Mouse (Mus musculus): ENCODE measurements around the gene Myh10. TPM values are rescaled to one million over a fixed set of nuclear protein-coding genes. Genes with fewer than 3 reads are reported as not detected.

The Myh10 gene
- total RNA-seq, 2 experiments from 2014 or later, result 68.5 to 69.7 TPM

DNA sequence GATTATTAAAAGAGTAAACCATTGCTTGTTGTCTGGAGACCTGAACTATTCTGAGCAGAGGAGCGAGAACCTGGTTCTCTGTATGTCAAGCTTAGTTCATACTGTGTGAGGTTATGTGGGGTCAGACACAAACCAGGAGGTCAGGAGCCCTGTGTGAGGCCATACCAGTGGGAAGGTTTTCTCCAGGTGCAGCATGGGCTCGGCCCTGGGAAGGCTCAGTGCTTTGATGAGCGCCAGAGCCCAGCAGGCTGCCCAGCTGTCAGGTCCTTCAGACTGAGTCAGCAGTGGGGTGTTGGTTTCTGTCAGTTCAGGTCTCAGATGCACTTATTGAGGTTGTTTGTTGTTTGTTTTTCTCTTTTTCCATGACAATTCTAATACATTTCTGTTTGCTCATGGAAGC lies 52.8 kb downstream of the Myh10 start:
- DNase-seq (ENCODE audit: low spot score in 2 of 2), result no peak

DNA sequence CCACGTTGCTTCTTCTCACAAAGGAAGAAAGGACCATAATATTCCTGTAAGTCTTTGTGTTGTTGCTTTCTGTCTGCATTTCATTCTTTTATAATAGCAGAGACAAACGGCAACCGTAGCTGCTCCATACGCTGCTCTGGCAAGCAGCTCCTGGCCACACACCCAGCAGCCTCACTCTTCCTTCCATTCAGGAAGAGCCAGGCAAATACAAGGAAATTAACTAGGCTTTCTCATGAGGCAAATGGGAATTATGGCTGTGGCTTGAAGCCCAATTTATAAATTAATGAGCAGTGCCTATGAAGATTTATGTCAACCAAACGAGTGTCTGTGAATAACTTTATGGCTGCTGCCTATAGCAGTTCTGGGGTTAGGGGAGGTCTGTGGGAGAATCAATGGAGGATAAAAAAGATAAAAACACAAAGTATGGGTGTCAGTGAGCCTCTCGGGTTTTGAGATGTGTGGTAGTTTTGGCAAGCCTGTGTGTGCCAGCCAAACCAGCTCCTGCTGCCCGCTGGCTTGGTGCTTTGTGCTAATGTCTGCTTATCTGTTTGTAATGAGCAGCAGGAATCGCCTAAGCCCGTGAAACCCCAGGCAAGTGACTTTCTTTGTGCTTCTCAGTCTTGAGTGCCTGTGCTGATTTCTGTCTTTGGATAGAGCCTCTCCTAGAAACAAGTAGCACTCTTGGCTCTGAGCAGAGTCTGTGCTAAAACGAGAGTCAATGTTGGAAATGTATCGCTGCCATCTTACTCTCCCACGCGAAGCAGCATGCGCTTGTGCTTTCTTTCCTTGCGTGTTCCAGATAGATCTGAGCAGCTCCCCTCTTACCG lies 54.2 kb downstream of the Myh10 start:
- no peak for DNase-seq (ENCODE audit: low spot score in 2 of 2)

DNA sequence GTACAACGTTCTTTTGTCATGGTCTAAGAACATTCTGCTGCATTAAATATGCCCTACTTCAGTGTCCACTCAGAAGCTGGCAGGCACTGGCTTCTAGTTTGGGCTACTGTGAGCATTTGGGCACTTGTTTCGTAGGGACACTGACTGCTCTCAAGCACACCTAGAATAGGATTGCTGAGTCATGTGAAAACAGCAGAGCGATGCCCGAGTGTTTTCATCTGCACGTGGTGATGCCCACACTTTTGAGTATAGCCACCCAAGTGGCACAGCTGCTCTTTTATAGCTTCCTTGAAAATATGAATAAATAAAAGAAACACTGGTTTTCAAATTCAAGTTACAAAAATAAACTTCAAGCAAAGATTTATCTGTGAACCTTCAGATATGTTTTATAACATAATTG lies 56.8 kb downstream of the Myh10 start:
- DNase-seq (ENCODE audit: low spot score in 2 of 2), result no peak

DNA sequence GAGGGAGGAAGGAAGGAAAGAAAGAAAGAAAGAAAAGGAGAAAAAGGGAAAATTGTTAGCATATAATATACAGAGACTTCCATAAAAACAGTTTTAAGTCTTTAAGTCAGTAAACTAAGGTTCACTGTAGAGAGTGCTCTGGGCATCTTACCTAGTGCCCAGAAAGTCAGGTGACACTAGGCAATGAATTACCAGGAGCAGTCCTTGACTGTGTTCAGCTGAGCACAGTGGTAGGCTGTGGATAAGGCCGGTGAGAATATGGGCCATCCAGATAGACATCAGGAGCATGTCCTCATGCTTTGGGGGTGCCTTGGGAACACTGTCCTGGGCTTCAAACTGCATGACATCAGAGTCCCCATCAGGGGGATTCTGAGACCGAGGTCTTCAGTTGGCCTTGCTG lies 58.8 kb downstream of the Myh10 start:
- DNase-seq (ENCODE audit: low spot score in 2 of 2), result no peak

DNA sequence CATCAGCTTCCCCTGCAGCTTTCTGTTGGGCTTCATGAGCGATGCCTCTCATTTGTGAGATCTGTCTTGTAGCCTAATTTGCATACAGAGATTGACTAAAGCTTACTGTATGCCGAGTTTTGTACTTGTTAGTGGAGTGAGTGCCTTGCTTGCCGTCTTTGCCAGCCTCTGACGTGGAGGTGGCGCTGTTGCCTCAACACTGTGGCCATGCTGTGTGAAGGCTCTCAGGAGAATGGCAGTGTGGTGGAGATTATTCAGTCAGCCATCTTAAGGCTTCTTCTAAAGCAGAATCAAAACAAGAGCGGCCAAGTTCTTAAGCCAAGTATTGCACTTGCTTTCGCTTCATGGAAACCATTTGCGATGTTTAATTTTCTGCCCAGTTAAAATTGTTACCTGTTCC lies 59.6 kb downstream of the Myh10 start:
- DNase-seq (ENCODE audit: low spot score in 2 of 2), result no peak

DNA sequence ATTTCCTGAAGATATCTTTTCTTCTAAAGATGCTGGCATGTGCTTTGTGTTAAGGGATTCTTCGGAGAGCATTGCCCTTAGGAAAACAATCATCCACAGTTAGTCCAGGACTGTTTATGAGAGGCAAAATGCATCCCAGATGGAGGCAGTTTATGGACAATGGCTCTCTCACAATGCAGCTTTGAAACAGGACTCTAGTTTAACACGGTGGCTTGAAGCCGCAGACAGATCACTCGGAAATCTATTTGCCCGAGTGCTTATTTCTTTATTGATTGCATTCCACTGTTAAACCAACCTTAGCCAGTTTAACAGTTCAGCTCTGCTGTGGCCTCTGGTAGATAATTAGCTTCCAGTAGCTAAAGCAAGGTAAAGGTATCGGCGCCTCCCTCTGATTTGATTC lies 62.9 kb downstream of the Myh10 start:
- DNase-seq (ENCODE audit: low spot score in 2 of 2), result no peak

DNA sequence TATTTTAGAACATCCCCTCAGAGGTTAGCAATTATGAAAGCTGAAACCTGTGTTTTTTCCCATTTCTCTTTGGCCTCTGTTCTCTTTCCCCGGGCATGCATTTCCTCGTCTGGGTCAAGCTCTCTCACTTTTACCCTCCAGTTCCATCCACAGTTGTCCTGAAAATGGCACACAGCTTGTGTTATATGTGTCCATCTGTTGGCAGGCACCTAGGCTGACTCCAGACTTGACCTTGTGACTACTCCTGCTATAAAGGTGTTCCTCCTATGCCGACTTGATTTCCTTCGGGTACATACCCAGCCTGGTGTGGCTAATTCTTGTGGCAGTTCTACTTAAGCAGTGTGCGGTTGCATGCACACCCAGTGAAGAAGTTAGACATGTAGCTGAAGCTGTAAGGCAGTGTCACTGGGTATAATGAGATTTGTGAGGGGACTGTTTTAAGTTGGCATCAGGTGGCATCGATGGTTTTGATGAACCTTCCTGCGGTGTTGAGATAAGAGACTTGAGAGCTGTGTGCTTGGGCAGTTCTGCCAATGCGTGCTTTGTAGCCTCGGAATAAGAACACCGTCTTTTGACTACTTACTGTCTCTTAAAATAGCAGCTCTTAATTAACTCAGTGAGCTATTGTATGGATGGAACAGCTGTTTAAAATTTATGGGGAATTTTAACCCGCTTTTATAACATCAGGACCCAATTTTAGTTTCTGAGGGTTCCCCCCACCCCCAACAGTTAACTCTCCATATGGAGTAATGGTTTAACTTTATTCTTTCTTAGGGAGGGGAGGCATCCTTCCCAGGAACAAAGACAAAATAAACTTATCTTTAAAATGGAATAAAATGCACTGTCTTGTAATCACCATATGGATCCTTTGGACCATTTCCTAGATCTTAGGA lies 65.3 kb downstream of the Myh10 start:
- DNase-seq (ENCODE audit: low spot score in 2 of 2), result no peak

DNA sequence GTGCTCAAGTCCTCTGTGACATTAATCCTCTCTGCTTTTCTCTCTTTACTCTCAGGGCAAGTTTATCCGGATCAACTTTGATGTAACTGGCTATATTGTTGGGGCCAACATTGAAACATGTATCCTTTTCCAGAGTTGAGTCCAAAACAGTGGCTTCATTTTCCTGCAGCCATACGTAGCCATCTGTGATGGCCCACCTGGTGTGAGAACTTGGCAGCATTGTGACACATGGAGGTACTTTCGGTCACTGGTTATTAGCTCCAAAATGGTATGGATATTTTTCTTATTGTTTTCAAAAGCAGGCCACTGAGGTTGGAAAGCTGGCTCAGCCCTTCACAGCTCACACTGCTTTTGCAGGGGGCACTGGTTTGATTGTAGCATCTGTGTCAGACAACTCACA lies 68.3 kb downstream of the Myh10 start:
- DNase-seq (ENCODE audit: low spot score in 2 of 2), result no peak

DNA sequence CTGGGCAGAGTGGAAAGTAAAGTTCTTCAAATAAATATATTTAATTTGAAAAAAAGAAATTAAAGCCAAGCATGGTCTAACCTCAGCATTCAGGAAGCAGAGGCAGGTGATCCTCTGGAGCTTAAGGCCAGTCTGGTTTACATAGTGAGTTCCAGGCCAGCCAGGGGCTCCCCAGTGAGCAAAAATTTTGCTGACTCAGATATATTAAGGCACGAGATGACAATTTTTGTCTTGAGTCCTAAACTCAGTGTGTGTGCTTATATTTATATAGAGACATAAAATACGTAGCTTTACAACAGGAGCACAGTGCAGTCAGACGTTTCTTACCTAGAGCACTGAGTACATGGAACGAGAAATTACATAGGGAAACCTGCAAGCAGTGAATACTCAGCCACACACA lies 69.8 kb downstream of the Myh10 start:
- DNase-seq (ENCODE audit: low spot score in 2 of 2), result no peak

DNA sequence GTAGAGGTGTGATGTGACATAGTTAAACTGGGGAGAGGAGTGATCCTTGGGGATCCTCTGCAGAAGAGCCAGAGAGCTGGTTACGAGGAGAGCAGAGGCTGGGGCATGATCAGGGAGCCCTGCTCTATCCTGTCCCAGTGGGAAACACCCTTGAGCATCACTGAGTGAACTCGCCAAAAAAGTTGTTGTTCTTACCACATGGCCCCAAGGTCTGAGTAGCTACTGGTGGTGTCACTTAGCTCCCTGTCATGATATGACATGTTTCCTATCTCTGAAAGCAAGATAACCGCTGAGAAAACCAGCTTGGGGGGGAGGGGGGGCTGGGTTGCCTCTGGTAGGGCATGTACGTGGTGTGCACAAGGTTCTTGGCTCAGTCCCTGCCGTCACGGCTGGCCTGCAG lies 70.3 kb downstream of the Myh10 start:
- no peak for DNase-seq (ENCODE audit: low spot score in 2 of 2)

DNA sequence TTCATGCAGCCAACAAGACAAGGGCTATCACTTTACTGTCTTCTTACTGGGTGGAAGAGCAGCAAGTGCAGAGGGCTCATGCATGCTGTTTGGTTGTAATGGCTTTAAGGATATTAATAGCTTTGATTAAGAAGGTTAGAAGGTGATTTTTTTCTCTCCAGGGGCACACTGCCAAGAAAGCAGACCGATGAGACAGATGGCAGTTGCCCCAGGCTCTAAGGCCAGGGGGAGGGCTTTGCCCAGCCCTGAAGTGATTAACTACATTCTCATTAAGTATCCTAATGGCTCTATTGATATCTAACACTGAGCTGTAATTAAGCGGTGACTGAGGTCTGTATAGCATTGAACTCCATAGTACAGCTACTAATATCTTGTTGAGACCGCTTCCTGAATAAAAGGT lies 73.3 kb downstream of the Myh10 start:
- no peak for DNase-seq (ENCODE audit: low spot score in 2 of 2)

DNA sequence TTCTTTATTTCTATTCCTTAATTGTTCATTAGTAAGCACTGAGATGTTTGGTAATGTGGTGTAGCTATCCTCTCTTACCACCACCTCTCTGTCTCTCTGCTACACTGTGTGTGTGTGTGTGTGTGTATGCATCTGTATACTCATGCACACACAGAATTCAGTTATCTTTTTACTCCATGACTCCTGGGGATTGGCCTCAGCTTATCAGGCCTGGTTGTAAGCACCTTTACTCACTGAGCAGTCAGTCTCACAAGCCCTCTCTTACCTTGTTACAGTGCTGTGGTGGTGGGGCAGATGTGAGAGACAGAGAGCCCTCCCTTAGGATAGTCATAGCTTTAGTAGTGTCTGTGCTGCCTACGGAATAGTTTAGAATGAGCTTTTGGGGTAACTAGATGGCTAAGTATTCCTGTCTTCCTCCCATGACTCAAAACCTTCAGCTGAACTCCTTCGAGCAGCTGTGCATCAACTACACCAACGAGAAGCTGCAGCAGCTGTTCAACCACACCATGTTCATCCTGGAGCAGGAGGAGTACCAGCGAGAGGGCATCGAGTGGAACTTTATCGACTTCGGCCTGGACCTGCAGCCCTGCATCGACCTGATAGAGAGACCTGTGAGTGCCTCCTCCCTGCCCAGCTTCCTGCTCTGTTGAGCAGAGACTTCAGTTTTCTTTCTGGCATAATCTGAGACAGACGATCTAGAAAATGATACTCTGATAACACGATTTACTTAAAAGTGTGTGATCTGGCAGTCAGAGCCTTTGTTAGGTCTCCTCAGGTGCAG lies 76.6 kb downstream of the Myh10 start:
- no peak for DNase-seq (ENCODE audit: low spot score in 2 of 2)

DNA sequence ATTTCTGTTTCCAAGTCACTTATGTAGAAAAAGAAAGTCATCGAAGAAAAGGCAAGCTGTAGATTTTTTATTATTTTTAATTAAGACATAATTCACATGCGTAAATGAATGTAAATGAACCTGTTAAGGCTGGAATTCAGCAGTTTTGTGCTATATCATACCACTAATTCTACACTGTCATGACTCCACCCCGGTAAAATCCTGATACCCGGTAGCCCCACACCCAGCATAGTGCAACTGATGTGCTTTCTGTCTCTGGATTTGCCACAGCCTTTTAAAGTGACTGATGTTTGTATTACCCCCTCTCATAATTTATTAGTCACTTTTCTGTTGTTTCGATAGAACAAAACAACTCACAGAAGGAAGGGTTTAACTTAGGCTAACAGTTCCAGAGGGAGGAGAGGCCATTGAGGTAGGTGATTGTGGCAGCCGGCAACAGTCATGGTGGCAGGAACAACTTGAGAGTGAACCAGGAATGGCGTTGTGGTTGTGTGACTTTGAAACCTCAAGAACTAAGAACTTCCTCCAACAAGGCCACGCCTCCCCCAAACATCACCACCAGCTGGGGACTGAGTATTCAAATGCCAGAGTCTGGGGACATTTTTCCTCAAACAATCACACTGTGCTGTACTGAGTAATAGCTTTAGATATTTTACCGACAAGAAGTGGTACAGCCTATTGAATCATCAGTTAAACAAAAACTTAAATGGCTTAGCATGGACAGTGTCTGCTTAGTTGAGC lies 78.6 kb downstream of the Myh10 start:
- no peak for DNase-seq (ENCODE audit: low spot score in 2 of 2)

DNA sequence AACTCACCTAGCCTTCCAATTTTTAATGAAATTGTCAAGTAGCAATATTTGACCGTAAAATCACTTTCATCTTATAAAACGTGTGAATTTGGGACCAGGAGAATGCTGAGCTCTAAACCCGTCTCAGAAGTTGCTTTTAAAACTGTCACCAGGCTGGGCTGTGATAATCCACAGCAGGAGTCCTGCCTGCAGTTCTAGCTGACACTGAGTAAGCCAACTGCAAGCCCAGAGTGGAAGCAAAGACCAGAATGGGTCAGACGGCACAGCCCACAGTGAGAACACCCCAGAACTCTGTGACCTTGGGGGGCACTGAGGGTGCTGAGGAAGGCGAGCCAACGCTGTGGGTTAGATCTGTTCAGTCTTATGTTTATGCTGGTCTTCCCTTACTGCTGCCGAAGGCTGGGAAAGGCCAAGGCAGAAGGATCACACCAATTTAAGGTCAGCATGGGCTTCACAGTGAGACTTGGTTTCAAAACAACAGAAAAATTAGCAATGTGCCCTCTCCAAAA lies 84.8 kb downstream of the Myh10 start:
- no peak for DNase-seq (ENCODE audit: low spot score in 2 of 2)

DNA sequence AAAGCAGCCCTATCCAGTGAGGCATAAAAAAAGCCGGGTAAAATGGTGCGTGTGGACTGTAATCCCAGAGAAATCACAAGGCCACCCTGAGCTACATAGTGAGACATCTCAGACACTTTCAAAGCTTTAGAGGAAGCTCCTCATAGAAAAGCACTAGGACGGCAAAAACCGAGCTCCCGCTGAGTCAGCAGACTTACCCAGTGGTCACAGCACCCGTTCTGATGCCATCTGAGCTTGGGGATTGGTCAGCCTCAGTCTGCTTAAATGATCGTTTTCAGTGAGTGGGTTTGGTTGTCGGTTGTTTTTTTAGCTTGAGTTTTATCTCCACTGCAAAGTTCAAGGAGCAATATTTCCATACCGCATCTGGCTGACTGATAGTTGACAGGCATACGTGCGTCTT lies 86.6 kb downstream of the Myh10 start:
- DNase-seq (ENCODE audit: low spot score in 2 of 2), result no peak

DNA sequence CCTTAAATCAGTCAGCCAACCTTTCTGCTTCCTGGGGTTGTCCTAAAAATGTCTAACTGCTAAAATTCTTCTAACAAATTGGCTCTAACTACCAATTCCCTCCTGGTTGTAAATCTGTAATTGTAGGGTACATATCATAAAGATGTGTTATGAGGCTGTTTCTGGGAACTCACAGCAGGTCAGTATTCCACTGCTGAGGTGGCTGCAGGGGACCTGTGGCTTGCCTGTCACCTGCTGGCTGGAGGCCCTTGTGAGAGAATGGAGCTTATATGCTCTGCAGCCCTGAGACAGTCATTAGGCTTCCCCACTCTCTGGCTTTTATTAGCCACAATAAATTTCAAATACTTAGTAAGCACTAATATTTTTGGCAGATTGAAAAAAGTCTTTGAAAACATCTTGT lies 87.5 kb downstream of the Myh10 start:
- no peak for DNase-seq (ENCODE audit: low spot score in 2 of 2)

DNA sequence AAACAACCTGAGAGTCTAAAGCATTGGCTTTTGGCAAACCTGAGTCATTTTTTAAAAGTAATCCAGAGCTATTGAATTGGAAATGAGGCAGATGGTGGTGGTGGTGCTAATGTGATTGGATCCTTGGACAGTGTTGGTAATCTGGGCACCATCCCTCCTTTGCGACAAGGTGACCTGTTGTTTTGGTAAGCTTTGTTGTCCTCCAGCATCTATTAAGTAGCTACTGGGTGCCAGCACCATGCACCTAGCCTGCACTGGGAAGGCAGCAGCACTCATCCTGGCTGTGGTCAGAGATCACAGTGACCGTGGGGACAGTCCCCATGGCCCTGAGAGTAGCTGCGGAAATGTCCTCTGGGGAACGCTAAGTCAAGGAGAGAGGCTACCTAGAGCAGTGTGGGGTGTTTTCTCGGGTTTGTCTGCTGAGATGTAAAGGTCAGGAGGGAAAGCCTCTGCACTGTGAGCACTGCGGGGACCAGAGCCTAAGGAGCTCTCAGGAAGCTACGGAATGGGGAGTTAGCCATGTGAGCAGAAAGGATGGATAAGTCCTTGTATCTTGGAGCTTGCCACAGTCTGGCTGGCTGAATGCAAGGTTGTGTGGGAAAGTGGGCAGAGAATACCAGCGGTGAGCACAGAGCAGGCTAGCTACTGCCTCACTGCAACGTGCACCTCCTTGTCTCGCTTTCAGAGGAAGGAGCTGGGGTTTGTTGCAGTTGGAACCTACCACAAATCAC lies 88.5 kb downstream of the Myh10 start:
- DNase-seq (ENCODE audit: low spot score in 2 of 2), result no peak

DNA sequence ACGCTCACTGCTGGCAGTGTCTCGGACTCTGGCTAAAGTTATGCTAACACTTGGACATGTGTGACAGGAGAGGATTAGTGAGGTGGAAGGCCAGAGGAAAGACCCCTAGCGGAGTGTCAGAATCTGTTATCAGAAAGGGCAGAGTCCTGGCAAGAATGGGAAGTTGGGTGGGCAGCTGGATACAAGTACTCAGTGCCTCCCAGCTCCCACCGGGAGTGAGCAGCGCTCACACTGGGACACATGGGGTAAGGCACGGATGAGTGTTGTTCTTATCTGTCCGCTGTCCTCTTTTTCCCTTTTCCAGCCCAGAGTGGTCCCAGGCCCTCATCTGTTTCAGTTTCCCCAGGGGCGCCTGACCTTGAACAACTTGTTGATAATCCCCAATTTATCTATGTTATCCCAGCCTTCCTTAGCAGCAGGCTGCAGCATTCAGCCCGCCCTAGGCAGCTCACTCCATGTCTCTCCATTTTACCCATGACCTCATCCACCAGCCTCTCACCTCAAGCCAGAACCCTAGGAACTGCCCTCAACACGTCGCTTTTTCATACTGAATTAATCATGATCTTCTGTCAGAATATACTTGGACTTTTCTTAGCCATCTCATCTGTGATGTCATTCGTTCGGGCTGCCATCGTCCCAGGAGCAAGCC lies 89.2 kb downstream of the Myh10 start:
- DNase-seq (ENCODE audit: low spot score in 2 of 2), result no peak

DNA sequence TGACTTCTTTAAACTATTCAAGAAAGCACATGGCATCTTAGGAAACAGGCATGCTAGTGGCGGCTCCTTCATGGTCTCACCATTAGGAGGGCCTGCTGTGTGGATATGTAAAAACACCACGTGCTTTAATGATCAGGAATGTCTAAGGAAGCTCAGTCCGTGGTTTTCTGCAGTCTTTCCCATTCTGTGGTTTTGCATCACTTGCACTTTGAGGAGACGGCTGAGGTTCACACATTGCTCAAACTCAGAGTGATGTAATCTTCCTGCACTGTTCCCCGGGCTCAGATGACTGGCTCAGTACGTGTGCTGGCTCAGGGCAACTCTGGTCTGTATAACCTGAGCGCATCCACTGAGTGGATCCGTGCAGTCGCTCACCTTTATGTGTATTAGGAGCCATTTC lies 91.0 kb downstream of the Myh10 start:
- no peak for DNase-seq (ENCODE audit: low spot score in 2 of 2)

DNA sequence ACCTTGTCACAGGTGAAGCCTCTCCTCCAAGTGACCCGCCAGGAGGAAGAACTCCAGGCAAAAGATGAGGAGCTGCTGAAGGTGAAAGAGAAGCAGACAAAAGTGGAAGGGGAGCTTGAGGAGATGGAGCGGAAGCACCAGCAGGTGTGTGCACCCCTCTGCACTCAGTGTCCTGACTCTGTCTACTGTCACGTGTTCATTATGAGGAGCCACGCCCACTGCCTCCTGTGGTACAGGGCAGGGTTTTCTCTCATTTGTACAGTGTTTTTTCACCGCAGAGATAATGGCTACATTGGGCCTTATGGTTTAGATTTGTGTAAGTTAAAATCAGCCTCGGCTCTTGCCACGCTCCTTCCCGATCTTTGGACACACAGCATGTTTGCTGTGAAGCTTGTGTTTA lies 94.5 kb downstream of the Myh10 start:
- no peak for DNase-seq (ENCODE audit: low spot score in 2 of 2)
